Mouse (Mus musculus) activated CD4-positive, CD25-positive, alpha-beta regulatory T cell (primary cell): Measurements from ENCODE around the gene Wdfy1. TPM values are rescaled to one million over a fixed set of nuclear protein-coding genes. Genes with fewer than 3 reads are reported as not detected.

Source experiments
- polyA plus RNA-seq, 2 experiments: library from polyadenylated mRNA; unstranded; fragments of 100-300 nt; shearing (Covaris generic); gene quantifications; one replicate each; pipeline ENCODE4 v1.2.1; 2017

Gene Wdfy1
- 10 to 100 TPM; 10.4 to 12.2 TPM for polyA plus RNA-seq

GRCm38 (mm10) chr1:79775927-79776458 is at the start of gene Wdfy1, which contains the start of gene Mrpl44:
Wdfy1 (minus strand) TSS chr1:79776143.
Mrpl44 (plus strand) TSS chr1:79776018.

GRCm38 (mm10) chr1:79671543-79672337 is 104.2 kb downstream of the Wdfy1 start, which contains the start of gene Ap1s3:
Ap1s3 (minus strand) TSS chr1:79671972.

Other genes starting within 250 kb of the Wdfy1 start
- 1 to 10 TPM; 1.2 to 2.7 TPM for gene Ap1s3, start 104.2 kb downstream of the Wdfy1 start, polyA plus RNA-seq
- gene Mrpl44, start 125 bp downstream of the Wdfy1 start, polyA plus RNA-seq = 10 to 100 TPM; 31.0 to 40.7 TPM
- 1 to 10 TPM in 1 of 2 experiments, not detected in 1; 1.1 TPM for gene Serpine2, start 85.0 kb upstream of the Wdfy1 start, polyA plus RNA-seq